Mouse (Mus musculus) adrenal gland (tissue): ENCODE results near the gene Ano6.

Experiments used
- intact Hi-C: fragments of 180-260 bp; cut with DNase I; formaldehyde crosslinking; loops from one replicate; pipeline ENCODE4 v1.15.1; 2025

Gene Ano6

DNA sequence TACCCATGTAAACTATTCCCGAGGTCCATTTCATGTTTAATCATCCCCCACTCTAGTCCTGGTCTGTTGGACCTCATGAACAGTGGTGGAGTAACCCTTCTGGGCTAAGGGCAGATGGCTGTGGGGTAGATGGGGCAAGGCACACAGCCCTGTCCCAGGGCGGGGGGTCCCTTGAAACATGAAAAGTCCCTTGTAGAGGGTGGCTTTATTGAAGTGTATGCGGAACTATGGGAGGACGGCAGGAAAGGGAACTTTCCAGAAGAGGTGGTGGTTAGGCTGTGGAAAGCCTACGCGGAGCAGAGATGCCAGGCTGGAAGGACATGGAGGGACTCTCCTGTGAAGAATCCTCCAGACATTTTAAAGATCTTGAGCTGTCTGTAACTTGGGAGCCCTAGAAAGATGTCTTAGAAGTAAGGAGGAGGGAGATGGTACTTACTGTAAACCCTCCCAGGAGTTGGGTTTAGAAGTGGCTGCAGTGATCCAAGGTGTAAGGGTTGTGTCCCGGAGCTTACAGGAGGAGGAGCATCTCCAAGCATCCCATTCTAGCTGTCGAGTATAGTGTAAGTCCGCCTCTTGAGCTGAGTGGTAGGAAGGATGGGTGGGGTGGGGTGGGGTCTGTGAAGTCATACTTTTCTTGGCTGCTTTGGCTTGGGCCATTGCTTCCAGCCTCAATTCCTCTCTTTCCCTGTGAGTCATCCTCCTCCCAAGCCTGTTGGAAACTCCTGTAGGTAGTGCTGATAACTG is 3.3 kb downstream of the Ano6 start:
- intact Hi-C loops: loop anchor here (5.0 kb wide), 2 partner anchors 48 to 88 kb away; no protein-coding TSS in a partner anchor

DNA sequence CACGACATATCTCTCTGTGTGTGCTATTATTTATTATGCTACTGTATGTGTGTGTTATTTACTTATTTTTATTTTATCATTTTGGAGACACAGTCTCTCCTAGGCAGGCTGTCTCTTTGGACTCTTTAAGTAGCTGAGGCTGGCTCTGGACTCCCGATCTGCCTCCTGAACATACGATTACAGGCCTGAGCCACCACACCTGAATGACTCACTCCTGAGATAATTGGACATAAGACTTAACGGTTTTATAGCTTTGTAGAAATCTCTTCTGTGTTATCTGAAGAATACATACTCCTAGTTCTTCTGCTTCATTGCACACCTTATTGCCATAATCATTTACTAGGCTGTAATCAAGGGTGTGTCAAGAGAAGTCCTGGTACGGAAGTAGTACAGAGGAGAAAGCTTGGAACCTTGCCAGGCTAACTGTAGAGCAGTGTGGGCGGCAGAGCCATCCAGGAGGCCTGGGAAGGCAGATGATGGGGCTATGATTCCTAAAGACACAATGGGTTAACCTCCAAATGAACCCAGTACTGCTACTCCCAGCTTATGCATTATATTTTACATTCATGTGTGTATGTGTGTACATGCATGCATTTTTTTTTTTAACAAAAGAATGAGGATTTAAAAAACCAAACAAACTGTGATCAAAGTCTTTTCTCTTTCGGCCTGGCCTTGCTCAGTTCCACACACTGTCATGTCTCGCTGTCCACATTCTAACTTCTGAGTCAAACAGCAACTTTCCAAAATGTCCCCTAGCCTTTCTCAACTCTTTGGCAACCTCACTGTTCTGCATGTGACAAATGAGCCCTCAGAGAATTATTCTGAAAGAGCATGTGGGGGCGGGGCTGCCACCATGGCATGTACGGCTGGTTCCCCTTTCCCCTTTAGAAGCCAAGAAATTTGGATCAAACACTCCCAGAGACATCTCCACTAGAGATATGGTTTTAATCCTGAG is 4.2 kb downstream of the Ano6 start:
- intact Hi-C loops: loop anchor here (5.0 kb wide), 2 partner anchors 47 to 87 kb away; no protein-coding TSS in a partner anchor

DNA sequence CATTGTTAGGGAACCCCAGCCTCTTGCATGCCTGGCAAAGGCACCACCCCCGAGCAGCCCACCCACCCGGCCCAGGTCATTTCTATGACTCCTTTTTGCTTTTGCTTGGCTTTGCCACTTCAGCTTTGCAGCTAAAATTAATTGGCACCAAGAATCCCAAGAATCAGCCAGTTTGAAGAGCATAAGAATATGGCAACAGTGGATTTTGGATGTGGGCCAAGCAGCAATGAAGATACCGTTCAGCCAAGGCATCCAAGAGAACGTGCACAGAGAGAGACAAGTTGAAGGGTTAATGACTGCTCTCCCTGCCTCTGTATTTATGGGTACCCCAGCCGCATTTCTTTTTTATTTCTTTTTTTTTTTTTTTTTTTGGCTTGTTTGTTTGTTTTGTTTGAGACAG is 5.4 kb downstream of the Ano6 start:
- intact Hi-C loops: no loop called here

DNA sequence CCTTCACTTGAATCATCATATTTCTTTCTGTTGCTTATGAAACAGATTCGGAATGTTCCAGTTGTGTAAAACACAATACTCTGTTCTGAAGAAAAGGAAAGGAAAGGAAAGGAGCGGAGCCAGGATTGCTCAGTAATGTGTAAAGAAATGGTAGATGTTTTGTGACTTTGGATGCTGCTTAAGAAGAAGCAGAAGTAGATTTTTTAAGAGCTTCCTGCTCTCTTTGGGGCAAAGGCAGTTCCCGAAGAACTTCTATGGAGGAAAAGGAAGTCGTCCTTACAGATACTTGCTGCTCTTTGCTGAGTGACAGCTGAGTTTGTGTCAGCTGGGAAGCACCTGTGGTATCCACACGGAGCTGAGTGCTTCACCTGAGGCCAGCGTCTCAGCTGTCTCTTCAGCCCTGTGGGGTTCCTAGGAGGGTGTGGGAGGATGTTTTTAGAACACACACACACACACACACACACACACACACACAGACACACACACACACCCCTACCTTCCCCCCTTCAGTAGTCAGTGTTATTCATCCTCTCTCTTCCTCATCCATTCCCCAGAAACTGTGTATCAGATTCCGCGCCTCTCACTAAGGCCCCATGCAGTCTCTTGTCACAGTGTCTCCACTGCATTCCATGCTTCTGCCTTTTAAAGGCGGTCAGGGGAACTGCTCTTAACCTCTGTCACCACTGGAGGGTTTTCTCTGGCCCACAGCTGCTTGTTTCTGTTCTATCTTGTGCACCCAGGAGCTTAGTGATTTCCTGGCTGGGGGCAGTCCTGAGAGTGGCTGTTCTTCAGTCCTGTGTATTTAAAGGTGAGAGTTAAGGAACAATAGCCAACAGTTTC is 6.7 kb downstream of the Ano6 start:
- intact Hi-C loops: no loop called here

DNA sequence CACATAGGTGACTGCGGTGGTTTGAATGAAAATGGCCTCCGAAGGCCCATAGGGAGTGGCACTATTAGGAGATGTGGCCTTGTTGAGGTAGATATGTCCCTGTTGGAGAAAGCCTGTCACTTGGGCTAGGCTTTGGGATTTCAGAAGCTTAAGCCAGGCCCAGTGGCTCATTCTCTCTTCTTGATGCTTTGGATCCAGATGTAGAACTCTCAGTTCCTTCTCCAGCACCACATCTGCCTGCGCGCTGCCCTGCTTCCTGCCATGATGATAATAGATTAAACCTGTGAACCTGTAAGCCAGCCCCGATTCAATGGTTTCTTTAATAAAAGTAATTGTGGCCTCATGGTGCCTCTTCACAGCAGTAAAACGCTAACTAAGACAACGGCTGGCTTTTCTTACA is 7.6 kb downstream of the Ano6 start:
- intact Hi-C loops: no loop called here

DNA sequence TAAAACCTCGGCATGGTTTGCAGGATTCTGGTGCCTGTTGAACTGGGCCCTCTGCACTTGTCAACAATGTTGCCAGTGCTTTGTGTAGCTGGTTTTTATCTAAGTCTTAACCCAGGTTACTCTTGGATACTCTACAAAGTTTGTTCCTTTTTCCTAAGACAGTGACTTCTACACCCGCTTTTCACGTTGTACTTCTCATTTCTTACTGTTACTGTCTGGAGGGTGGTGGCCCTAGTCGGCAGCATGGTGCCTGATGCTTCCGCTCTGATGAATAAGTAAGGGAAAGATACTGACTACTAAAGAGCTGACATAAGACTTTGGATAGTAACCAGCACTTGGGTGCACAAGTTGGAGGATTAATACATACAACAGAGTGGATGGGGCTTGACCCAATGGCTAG is 9.0 kb downstream of the Ano6 start:
- intact Hi-C loops: no loop called here

DNA sequence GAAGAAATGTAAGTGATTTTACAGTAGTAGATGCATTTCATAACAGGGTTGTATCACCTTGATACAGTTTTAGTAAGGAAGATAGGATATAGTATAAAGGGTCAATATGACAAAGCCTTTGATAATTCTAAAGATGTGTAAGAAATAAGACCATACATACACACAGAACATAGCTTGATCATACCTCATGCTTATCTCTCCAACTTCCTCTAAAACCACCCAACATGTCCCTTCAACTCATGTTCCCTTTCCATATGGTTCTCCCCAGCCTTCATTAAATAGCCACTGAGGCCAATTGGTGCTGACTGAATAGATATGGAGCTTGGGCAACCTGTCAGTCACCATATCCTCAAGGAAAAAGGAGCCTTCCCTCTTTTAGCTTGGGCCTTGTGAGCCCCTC is 9.4 kb downstream of the Ano6 start:
- intact Hi-C loops: no loop called here

DNA sequence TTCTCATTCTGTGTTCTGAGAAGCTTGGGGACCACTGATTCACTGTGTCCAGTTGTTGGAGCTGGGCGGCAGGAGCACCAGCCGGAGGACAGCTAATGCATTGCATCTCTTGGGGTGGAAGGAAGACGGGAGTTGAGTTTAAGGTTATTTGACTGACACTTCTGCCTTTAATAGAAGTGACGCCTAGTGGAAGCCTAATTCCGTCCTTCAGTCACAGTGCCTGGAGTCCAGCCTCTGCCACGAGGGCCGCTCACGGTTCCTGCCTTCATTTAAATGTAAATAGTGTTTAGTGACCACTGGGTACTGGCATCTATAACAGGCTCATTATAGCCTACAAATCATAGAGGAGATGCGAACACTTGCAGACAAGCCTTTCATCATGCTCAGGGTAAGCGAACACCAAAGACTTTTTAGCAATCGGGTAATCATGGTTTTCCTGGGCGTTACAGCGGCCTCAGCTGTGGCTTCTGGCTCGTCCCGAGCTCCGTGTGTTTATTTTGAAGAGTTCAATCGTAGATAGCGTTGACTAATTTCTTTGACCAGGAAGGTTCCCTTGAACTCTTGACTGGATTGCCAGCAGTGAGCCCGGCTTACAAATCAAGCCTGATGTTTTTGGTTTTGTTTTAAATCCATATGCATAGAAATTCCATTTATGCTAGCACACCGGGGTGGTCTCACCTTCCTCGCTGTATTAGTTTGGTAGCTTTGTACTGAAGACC is 10.8 kb downstream of the Ano6 start:
- intact Hi-C loops: no loop called here

DNA sequence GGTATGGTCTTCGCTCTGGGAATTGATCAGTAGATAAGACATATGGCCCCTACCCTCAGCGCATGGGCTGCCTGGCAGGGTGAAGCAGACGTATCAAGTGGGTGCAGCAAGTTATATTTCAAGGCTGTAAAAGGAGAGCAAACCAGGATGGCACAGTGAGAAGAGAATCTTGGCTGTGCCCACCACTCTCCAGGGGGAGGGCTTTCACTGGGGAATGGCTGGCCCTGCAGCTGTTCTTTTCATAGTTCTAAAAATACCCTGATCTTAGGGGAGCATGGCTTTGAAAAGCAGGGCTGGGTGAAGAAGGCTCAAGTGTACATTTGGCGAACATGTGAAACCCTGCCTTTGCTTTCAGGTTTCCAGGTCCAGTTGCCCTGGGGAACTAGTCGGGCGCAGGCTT is 11.5 kb downstream of the Ano6 start:
- intact Hi-C loops: no loop called here

DNA sequence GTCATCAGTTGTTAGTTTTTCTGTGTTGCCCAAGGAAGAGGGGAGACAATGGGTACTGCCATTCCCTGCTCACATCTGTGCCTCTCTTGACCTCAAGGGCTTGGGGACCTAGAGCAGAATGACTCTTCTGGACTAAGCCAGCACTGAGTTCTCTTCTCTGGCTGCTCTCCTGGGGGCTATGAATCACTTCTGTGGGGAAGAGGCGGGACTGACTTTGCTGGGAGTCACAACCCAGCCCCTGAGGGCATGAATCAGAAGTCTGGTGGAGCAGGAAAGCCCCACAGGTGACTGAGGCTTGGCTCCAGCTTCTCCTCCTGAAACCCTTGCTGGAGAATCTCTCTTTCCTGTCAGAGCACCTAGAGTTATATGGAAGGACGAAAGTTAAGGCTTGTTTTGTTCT is 12.1 kb downstream of the Ano6 start:
- intact Hi-C loops: no loop called here

DNA sequence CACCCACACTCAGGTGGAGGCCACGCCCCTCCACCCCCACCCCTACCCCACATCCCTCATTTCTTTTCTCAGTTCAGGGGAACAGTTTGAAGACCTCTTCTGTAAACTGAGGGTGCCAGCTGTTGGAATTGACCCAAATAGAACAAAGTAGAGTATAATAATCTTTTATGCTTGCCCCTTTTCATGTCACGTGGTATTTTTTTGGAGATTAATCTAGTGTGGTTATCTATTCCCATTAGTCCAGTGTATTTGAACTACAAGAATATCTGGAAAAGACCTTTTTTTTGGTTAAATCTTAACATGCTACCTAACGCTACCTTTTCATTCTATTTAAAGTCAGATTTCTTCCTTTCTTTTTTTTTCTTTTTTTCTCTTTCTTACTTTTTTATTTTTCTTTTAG is 12.8 kb downstream of the Ano6 start:
- intact Hi-C loops: no loop called here

DNA sequence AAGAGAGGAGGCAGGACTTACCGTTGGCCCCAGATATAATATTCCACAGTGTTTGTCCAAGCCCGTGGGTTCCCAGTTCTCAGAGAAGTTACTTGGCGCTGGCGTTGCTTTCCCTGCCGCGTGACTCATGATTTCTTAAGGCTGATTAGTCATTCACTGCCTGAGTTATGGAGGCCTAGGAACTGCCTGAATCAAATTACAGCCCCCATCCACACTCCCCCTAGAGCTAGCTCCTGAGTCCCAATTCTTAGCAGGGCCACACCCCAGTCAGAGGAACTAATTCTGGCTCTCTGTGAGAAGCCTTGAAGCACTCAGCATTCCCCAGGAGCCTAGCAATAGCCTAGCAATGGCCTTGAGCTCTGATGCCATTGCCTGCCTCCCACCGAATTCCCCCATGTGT is 13.6 kb downstream of the Ano6 start:
- intact Hi-C loops: no loop called here

DNA sequence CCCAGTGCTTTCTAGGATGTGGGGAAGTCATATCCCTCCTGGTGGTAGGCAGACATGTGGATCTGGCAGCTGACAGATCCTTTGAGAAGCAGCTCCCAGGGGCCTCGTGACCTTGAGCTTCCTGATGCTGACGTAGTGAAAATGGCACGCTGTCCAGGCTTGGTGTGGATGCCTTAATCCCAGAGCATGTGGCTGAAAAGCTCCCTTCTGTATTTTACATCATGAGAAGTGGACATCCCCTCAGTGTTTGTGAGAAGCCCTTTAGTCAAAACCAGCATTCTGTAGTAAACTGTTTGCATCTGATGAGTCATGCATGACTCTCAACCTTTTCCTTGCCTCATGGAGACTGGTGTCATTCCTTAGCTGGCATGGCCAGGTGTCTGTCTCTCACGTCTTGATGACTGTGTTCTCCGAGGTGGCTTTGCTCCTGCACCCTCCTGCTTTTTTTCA is 14.4 kb downstream of the Ano6 start:
- intact Hi-C loops: no loop called here

DNA sequence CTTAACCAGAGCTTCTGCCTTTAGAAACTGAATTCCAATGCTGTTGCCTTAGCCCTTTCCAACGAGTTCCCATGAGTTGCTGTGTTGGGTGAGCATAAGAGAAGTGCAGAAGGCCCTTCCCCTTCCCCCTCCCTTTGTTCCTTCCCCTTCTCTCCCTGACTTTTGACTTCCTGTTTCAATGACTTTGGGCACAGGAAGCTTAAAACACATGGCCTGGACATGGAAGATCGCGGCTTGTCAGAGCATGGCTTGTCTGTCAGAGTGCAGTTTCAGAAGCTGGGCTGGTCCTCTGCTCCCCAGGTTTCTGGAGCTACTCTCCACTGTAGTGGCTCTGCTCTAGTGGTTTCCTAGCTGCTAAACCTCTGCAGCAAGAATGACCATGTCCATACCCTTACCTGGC is 17.3 kb downstream of the Ano6 start:
- intact Hi-C loops: no loop called here

DNA sequence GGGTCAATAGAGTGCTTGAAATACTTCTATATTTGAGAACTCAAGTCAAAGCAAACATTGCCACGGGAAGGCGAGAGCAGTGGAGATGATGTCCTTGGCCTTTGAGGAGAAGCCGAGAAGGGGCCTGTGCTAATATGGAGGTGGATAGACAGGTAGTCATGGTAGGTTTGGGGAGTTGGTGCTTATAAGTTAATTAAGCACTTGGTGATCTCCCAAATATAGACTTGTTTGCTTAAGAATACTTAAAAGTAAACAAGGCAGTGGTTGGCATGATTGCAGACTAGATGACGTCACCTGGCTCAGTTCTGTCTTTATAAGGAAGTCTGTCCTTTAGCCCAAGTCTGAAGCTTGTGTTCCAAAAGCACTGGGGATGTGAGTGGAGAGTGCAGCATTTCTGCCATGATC is 19.7 kb downstream of the Ano6 start:
- intact Hi-C loops: no loop called here

DNA sequence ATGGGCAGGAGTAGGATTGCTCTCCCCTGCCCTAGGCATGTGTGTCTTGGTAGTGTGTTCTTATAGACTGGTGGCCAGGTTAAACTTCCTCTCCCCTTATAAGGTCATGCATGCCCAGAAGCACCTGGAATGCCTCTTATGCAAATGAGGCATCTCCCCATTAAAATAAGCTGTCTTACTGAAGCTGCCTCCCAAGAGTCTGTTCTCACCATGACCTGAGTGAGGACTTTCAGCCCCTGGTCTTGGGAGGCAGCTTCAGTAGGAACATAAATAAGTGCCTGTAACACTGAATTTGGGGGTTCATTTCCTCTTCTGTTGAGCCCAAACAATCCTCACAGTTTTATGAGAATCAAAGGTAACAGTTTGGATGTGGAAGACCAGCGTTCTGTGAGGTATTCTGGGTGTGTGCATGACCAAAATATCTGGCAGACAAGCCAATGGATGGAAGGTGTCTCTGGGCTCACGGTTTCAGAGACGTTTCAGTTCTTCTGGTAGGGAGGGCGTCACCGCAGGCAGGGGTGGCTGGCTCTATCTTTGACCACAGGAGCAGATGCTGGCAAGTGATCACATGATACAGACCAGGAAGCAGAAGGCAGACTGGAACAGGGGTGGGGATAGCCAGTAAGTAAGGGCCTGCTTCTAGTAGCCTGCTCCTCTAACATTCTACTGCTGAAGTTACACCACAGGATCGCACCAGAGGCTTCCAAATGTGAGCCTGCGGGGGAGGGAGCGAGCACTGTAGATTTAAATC is 22.4 kb downstream of the Ano6 start:
- intact Hi-C loops: no loop called here

DNA sequence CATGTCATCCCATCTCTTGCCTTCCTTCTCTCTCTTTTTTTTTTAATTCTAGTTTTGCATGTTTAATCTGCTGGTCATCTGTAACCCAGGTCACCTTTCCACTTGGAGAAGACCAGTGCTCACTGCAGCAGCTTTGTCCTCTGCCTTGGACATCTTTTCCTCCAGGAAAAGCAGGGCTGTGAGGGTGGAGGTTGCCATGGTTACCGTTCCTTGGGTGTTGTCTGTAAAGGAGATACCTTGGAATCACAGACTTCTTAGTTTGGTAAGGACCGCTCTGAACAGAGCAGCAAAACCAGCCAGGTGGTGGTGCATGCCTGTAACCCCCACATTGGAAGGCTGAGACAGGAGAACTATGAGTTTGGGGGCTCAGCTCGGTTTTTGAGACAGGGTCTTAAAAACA is 26.9 kb downstream of the Ano6 start:
- intact Hi-C loops: no loop called here

DNA sequence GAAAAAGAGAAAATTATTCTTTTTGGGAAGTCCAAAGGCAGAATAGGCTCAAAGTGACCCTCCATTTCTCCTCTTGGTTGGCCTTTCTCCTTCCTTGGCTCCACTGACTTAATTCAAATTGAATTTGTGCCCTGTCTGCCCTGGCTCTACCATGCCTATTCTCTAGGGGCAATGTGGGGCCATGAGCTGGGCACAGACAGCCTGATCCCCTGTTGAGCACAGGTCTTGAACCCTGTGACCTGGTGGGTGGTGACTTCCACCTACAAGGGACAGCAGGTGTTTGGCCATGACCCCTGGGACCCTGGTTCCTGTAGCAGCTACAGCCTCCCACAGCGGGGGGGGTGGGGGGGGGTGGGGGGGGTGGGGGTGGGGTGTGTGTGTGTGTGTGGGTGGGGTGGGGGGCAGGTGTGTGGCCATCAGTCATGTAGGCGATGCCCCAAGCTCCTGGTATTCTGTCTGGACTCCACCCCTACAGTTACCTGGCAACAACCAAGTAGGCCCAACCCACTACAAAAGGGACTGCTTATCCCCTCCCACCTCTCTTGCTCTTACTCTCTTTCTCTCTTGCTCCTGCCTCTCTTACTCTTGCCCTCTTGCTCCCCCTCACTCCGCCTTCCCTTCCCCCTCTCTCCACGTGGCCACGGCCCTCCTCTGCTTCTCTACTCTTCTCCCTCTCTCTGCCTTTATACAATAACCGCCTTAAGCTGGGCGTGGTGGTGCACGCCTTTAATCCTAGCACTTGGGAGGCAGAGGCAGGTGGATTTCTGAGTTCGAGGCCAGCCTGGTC is 28.8 kb downstream of the Ano6 start:
- intact Hi-C loops: no loop called here

DNA sequence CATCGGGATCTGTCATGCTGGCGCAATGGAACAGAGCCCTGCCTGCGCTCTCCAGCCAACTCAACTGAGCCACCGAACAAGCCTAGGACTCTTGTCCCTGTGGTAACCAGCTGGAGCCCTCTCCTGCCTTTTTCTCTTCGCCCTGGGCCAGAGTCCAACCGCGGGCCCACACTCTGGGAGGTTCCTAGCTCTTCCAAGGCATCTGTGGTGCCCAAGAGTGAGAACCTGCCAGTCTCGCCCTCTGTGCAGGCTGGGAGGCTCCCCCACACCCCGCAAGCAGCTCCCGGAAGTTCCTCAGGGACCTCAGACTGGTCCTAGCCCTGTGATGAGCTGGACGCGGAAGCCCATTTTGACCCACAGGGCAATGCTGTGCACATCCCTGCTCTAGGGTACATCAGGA is 29.5 kb downstream of the Ano6 start:
- intact Hi-C loops: no loop called here
